Mouse (Mus musculus): ENCODE results near the gene Slc44a5.

GRCm38 (mm10) chr3:154300006-154300405 is 326.8 kb downstream of the Slc44a5 start:
- no peak for TF ChIP-seq CTCF (IDR thresholded peaks at IDR 0.05; ENCODE audit: low read depth)
- no peak for TF ChIP-seq EP300 (optimal IDR thresholded peaks at IDR 0.05)
